Mouse (Mus musculus) 416B (cell line): ENCODE data around the gene Tm9sf3.

Experiments
- DNase-seq: peaks from one replicate; pipeline ENCODE4 v3.0.0; 2011; ENCODE audit warnings: low read depth

The Tm9sf3 gene

GRCm38 (mm10) chr19:41263630-41264295 is at the start of gene Tm9sf3:
Tm9sf3 (minus strand) TSS chr19:41263997.
- DNase-seq, result peak; percentile 78

GRCm38 (mm10) chr19:41312587-41312986 is 48.8 kb upstream of the Tm9sf3 start:
- DNase-seq, result peak; percentile 46

DNA sequence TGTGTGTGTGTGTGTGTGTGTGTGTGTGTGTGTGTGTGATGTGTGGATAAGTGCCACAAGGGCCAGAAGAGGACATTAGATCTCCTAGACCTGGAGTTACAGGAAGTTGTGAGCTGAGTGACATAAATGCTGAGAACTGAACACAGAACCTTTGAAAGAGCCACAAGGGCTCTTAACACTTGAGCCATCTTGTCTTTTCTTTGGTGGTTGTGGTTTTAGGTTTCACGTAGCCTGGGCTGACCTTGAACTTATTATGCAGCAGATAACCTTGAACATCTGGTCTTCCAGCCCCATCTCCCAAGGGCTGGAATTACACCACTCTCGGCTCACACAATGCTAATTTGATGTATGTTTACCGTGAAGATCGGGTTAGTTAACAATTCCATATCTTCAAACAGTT is 48.2 kb upstream of the Tm9sf3 start:
- peak; percentile 63 for DNase-seq

DNA sequence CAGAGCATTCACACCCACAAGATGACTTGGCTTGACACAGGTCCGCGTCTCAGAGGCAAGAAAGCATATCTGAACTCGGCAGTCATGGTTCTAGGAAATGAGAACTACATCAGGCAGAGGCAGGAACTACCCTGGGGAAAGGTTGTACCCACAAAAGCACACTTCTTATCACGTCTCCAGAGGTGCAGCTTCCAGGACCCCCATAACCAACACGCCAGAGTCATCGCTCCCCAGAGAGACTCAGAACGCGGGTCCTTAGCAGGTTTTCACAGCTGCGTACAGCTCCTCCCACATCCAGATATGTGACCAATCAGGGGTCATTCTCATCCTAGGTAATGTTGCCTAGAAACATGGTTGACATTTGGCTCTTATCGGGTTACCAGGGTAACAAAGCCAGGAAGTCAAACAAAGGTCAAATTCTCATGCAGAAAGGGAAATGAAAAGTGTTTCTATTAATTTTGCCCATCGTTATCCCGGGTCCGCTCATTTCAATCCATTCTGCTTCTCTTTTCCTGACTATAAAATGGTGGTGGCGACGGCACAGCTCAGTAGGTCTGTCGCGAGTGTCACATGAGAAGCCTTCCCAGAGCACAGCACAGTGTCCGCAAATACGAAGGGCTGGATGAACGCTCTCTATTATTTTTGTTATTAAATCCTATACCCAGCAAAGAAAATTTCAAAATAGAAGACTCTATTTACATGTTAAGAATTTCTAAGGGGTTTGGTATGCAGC is 47.3 kb upstream of the Tm9sf3 start:
- DNase-seq, result no peak

DNA sequence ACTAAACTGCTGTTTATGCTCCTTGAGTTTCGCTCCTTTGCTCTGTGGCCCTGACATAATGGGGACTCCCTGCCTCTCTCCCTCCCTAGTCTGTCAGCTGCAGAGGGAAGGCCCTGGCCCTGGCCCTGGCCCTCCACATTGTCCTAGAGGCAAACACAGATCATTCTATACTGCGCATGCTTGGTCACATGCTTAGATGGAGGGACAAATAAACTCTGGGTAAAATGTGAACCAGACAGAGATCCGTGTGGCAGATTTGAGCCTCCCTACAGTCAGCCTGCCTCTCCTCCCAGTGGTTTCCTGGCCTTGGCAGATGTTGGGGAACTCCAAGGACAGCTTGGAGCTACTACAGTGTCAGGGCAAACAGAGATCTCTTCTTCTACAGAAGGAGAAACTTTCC is 40.1 kb upstream of the Tm9sf3 start:
- DNase-seq, result no peak

DNA sequence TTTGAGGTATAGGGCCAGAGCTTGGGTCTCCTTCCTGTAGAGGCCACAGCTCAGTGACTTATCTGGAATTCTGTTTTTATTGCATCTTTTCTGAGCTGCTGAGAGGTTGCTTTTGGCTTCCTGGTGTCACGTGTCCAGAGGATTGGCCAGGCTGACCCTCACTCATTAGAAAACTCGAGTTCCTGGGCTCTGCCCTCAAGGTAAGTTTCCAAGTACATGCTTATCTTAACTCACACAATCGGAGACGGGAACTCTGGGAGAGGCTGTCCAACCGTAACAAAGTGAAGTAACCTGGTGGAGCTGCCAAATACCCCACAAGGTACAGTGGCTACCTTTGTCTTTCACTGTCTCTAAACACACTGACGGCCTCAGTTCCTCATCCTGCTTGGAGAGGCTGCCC is 39.6 kb upstream of the Tm9sf3 start:
- no peak for DNase-seq

DNA sequence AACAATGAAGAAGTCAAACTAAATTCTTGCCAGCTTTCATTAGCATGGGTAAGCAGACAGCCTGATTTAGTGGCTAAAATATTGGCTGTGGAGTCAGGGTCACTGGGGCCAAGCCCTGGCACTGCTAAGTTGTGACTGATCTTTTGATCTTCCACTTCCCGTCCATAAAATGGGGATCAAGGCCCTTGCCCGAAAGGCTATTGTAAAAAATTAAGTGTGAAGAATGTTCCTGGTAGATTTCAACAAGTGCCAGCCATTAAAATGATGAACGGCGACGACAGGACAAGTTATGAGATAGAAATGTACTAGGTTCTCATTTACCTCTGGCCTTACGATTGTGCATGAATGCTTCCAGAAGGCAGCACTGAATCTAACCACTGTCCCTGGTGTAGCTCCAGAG is 38.1 kb upstream of the Tm9sf3 start:
- no peak for DNase-seq

- DNase-seq, result no peak
Observed at GRCm38 (mm10) chr19:41299446-41299845, 35.6 kb upstream of the Tm9sf3 start.

- peak; percentile 61 for DNase-seq
Observed at GRCm38 (mm10) chr19:41290952-41291619, 27.3 kb upstream of the Tm9sf3 start.

DNA sequence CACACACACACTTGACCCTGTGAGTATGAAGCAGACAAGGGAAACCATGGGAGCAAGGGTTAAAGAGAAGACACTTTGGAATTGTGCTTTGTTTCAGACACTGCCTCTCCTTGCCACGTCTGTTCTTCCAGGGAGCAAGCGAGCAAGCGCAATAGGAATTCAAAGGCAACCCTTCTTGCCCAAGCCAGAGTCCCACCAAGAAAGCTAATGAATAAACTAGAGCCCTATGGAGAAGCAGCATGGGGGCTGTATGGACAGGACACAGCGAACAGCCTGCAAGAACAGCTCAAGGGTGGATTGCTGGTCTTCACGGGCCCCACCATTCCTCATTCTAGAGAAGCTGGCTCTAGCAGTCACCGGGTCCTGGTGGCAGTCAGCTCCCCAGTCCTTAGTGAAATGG is 24.8 kb upstream of the Tm9sf3 start:
- no peak for DNase-seq

DNA sequence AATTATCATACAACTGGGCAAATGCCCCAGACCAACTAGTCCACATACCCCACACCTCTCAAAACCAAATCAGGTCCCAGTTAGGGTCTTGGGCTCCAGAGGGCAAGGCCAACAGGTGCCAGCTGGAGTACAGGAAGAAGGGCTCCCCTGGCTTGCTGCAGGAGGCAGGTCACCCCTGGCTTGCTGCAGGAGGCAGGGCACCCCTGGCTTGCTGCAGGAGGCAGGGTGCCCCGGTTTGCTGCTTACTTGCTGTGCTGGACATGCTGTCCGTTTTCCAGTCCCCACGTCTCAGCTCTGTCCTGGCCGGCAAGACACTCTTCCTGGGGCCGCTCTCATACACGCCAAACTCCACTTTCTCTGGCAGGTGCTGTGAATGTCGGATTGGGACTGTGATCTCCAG is 23.4 kb upstream of the Tm9sf3 start:
- DNase-seq, result no peak

DNA sequence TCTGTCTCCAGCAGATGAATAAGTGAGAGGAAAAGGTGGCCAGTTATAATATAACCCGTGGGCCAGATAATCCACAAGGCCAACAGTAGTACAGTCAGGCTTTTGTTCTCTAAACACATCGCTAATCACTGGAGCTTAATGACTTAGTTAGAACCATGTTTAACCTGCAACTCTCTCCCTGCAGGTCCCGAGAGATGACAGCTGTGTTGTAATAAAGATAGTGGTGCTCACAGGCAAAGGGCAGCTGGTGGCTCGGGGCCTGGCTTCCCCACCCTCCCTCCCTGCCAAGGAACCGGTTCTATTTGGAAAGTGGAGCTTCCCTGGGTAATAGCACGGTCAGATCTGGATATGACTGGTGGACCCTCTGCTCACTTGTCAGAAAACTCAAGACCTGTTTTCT is 20.7 kb upstream of the Tm9sf3 start:
- DNase-seq, result no peak

GRCm38 (mm10) chr19:41282718-41283117 is 18.9 kb upstream of the Tm9sf3 start:
- DNase-seq, result peak; percentile 87

- no peak for DNase-seq
Observed at GRCm38 (mm10) chr19:41282216-41282615, 18.4 kb upstream of the Tm9sf3 start.

DNA sequence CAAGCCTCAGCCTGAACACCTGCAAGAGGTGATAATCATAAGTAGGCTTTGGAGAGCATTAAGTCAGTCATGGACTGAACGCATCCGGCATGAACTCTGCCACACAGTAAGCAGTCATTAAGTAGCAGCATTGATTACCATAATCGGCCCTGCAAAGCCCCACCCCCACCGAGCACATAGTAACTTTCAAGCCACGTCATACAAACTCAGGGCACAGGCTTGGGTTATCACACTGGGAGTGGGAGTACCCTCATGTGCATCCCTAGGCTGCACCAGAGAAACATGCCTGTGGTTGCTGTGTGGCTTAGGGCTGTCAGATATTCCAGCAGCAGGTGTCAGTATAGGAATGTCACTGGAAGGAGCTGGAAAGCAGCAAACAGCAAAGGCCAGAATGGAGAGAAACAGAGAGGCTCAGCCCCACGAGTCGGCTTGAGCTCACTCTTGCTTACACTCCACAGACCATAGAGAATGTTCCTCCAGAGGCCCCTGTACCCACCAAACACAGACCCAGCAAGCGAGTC is 16.0 kb upstream of the Tm9sf3 start:
- no peak for DNase-seq

- DNase-seq, result no peak
Observed at GRCm38 (mm10) chr19:41278606-41279005, 14.8 kb upstream of the Tm9sf3 start.

- no peak for DNase-seq
Observed at GRCm38 (mm10) chr19:41275588-41275987, 11.8 kb upstream of the Tm9sf3 start.

DNA sequence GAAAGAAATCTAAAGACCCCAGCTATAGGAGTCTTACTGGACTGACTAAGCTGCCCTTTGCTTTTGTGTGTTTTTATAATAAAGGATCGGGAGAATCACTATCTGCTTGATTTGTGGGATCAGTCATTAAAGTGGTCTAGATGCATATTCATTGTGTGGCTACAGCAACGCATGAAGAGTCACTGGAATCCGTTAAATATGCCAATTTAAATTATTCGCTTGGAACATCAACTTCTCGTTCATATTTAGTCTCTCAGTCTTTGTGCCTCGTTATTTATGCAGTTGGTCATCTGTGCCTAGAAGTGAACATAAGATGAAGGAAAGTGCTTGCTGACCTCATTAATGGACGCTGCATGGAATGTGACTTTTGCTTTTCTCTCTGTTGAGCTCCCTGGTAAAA is 7.1 kb upstream of the Tm9sf3 start:
- no peak for DNase-seq

- DNase-seq, result no peak
Observed at GRCm38 (mm10) chr19:41270151-41270727, 6.4 kb upstream of the Tm9sf3 start.

DNA sequence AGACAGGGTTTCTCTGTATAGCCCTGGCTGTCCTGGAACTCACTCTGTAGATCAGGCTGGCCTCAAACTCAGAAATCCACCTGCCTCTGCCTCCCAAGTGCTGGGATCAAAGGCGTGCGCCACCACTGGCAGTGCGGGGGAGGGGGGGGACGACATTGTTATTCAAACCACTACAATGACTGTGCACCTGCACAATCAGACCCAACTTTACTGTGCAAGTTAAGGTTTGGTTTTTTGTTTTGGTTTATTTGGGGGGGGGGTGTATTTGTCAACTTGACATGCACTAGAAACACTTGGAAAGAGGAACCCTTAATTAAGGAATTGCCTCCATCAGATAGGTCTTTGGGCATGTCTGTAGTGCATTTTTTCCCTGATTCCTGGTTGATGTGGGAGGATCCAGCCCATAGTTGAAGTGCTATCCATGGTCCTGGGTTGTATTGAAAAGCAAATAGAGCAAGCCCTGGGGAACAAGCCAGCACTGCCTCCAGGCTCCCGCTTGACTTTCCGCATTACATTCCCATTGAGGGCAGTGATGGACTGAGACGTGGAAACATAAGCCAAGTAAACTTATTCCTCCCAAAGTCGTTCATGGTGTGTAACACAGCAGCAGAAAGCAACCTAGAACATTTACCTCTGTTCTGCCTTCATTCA is 2.6 kb upstream of the Tm9sf3 start:
- DNase-seq, result no peak

GRCm38 (mm10) chr19:41264331-41264799 is 568 bp upstream of the Tm9sf3 start:
- DNase-seq, result peak; percentile 56
